Mouse (Mus musculus) layer of hippocampus, adult 8-10 months (tissue): ENCODE measurements around the gene Surf1. TPM values are rescaled to one million over a fixed set of nuclear protein-coding genes. Genes with fewer than 3 reads are reported as not detected.

Experiments
- DNase-seq, 2 experiments: peaks; one replicate each; pipeline ENCODE4 v3.0.0; 2022; ENCODE audit warnings: low spot score in 2 of 2
- total RNA-seq, 4 experiments: library from RNA; stranded (reverse); gene quantifications; 2 replicates each; pipeline ENCODE4 v1.2.4; 2022

Surf1 gene
- total RNA-seq = 100 to 1,000 TPM; 102 to 124 (median 112) TPM

DNA sequence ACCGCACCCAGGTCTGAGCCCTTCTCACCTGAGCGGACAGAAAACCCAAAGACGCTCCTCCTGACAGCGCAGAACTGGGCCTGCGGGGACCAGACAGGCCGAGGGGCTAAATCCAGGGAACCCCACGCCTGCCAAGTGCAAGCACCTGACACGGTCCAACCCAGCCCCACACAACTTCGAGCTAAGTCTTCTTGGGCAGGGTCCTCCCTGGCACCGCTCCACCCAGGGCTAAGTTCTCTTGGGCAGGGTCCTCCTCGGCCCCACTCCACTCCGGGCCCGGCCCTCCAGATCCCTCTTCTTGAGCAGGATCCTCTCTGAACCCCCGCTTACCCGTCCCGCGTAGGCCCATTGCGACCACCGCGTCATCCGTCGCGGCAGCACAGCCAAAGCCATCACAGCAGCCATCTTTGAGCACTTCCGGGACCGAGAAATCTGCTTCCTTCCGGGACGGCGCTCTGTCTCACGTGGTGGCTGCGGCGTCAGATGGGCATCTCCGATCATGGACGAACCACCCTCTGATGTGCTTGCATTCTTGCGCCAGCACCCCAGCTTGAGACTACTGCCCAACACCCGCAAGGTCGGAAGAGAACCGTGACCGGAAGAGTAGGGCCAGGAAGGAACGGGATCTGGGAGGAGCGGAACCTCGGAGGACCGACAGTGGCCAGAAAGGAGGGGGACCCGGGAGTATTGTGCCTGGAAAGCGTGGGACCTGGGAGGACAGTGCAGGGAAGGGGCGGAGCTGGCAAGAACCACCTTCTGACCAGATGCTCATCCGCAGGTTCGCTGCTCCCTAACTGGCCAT, at the start of gene Surf1, which contains the start of gene Surf2:
TSS of gene Surf1 (minus strand) at position 604 of the 802 bp plus-strand sequence.
TSS of gene Surf2 (plus strand) at position 441 of the 802 bp plus-strand sequence.
- peak; percentile 86 to 87 for DNase-seq

DNA sequence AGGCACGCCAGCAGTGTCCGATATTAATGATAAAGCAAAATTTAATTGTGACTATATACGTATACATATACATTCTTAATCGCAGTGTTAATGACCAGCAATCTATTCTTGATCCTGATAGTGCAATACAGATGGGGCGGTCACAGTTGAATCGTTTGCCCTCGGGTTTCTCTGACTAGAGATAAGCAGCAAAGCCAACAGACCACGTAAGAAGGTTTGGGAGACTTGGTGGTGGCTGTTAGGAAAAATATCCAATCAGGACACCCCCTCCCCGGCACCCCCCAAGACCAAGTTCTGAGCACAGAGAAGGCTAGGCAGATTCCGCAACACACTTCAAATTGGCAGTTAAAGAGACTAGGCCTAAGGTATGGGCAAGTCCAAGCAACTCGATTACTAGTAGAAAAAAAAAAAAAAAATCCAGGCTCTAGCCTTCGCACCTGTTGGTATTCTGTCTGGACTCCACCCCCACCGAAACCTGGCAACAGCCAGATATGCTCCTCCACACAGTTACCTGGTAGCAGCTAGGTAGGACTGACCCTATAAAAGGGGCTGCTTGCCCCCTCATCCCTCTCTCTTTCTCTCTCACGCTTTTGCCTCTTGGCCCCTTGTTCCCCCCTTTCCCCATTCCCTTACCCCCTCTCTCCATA, 48.5 kb upstream of the Surf1 start:
- no peak for DNase-seq

DNA sequence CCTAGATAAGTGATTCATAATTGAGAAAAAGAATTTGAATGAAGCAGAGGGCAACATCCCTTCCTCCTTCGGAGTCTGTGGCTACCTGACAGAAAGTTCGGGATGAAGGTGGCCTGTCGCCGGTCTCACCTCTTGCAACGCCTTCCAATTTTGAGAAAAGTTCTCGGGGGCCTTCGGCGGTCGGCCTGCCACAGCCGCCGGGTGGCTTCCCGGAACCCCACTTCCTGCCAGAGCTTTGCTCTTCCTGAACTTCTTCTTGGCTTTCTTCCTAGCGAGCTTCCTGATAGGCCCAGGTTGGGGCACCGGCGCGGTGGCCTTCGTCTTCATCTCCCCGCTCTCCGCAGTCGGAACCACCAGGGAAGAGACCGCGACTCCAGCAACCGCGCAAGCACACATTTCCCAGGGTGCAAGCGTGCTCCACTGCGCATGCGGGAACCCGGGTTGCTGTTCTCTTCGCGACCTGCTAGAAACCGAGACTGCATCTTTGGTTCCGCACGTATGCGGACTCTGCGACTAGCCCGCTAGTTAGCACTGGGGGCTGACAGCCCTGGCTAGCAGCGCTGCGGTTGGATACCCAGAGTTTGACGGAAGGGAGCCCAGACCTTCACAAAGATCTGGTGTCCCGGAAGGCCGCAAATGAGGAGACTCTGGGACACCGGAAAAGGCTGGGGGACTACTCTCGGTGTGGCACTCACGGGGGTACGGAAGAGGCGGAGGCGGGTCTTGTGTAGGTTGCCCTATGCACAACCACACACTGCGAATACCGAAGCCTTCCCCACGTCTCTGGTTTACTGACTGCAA, 47.8 kb upstream of the Surf1 start, which contains the start of gene Rexo4:
TSS of gene Rexo4 (minus strand) at position 464 of the 801 bp plus-strand sequence.
- DNase-seq = peak; percentile 94 to 96

DNA sequence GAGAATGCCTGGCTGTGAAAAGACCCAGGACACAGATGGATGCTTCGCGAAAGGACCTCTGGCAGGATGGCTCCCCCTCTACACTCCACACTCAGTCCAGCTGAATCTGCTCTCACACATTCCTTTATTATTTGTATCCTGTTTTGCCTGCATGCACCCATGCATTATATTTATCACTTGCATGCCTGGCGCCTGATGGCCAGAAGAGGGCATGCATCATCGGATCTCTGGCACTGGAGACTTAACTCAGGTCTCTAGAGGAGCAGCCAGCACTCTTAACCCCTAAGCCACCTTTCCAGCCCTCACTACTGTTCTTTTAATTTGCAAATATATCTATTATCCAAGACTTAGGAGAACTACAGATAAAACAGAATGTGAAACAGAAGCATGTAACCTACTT, 44.4 kb upstream of the Surf1 start:
- no peak for DNase-seq

DNA sequence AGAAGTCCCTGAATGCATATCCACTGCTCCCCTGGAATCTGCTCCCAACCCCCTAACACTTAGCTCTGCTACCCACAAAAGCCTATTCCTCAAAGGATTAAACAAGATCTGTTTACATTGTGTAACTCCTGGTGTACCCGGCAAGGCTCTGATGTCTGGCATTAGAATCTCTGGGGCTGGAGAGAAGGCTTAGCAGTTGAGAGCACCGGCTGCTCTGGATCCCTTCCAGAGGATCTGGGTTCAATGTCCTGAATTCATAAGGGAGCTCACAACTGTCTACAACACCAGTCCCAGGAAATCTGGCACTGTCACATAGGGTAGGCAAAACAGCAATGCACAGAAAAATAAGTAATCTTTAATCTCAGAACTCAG, 41.1 kb upstream of the Surf1 start:
- no peak for DNase-seq

DNA sequence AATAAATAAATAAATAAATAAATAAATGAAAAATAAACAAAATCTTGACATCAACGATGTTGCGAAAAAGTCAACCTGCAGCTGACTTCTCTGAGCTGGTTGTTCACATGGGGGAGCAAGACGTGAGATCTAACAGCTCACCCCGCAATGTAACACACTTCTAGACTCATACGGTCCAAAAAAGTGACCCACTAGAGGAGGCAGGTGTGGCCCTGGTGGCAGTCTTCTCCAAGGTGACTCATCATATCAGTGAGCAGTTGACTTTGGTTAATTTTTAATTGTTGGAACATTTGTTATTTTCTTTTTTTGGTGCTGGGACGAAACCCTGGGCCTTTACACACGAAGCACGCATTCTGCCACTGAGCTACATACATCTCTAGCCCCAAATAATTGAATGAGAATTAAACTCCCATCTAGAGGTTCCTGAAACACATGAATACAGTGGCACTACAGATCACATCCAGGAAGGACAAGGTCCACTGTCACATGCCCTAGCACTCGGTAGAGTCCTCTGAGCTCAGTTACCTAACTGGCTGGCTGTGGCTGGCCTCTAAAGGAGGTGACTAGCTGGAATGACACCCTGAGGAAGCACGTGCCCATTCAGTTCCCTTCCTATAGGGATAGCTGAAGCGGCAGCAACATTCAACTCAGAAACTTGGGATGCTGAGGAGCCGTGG, 40.6 kb upstream of the Surf1 start:
- no peak for DNase-seq

DNA sequence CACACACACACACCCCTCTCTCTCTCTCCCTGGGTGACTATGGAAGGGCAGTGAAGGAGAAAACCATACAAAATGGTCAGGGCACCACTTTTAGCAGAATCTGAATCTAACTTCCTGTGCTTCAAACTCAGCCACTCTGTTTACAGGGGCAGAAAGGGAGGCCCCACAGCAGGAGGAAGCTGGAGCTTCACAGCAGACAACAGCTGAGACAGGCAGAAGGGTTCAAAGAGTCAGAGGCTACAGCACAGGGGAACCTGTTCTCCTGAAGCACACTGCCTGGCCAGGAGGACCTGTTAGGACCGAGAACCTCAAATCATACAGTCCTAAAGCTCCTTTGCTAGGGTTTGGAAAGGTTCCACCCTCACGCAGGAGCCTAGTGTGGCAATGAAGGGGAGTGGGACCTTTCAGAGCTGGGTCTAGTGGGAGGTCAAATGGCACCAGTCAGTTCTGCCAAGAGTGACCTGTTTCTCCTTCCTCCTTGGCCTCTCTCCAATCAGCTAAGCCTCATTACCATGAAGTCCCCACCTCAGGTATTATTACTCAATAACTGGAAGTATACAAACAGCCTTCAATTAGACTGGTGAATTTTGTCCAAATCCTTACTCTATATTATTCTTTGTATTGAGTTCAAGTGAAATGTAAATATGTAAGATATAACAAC, 38.5 kb upstream of the Surf1 start:
- DNase-seq = no peak

DNA sequence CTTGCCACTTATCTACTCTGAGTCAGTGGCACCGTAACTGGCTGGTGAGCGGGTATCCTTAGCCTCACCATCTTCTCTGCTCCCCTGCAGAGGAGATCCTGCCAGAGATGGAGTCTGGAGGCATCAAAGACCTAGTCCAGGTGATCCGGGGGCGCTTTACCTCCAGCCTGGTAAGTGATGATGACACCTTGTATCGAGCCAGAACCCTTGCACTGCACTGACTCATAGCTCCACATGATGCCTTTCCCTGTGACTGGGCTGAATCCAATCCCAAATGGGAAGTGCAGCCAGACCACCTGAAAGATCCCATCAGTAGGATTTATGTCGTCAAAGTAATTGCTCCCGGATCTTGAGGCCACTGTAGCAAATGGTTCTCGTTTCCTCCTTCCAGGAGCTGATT, 36.5 kb upstream of the Surf1 start:
- DNase-seq = no peak

DNA sequence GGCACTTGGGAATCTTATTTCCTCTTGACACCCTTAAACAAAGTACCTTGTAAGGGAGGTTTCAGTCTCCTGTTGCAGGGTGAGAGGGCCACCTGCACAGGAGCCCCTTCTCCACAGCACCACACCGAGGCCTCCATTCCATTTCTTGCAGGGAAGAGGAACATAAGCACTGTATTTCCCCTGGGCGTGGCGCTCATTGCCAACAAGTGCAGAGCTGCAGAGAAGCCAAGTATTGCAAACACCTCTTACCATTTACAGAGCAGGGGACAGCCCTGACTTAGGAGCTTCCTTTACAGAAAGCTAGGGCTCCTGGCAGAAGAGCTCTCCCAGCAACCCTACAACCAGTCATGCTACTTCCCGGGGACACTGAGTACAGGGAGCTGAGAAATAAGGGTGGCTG, 35.9 kb upstream of the Surf1 start:
- DNase-seq = no peak

DNA sequence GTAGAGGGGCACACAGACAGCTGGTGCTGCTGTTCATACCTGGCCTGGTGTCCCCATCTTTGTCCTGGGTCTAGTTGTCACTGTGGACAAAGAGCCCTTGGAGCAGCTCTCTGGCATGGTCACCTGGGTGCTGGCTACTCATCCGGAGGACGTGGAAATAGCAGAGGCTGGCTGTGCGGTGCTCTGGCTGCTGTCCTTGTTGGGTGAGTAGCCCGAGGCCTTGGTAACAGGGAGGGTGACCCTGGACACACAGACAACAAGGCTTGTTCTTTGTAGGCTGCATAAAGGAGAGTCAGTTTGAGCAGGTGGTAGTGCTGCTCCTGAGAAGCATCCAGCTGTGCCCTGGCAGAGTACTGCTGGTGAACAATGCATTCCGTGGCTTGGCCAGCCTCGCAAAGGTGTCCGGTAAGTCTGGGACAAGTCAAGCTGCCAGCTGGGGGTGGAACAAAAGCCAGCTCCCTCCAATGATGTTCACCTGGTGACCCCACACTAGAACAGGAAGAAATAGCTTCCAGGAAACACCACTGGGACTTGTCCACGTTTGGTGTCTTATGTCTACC, 35.1 kb upstream of the Surf1 start:
- no peak for DNase-seq

DNA sequence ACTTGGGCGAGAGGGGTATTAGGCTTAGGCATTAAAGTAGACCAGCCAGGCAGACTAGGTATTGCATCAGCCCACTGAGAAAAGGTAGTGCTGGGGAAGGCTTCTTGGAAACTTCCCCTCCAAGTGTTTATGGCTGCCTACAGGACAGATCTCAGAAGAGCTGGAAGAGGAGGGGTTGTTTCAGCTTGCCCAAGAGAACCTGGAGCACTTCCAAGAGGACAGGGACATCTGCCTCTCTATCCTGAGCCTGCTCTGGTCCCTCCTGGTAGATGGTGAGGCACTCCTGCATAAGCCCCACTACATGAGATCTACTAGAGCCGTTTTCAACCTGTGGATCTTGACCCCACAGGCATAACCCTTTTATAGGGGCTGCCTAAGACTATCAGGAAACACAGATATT, 34.1 kb upstream of the Surf1 start:
- no peak for DNase-seq

DNA sequence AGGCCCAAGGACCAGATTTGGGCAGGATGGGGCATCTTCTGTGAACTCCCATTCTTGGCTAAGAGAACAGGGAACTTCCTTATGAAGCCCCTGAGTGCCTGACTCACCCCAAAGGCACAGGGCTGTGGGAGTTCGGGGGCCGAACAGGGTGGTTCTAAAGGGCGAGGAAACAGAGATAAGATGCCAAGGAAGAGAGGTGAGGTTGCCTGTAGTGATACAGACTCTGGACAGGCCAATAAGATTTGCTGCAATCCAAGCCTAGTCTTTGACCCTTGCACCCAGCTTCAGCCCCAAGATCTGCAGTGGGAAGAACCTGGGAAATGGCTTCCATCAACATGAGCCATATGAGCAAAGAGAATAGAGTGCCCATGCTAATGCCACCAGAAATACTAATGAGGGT, 26.9 kb upstream of the Surf1 start:
- no peak for DNase-seq

DNA sequence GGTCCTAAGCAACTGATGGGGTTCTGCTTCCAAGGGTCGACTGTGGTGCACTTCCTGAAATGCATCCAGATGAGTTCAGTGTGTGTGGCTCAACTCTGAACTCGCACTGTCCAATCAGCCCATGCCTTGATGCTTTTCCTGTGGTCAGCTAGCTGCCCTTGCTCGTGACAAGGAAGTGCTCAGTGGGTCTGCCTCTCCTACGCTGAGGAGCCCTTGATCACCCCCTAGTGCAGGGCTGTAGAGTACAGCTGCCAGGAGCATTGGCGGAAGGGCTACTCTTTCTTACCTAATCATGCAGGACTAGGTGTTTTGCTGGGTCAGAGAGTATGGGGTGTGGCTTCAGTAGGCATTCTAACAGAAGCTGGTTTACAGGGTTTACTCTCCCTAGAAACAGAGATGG, 25.2 kb upstream of the Surf1 start:
- no peak for DNase-seq

DNA sequence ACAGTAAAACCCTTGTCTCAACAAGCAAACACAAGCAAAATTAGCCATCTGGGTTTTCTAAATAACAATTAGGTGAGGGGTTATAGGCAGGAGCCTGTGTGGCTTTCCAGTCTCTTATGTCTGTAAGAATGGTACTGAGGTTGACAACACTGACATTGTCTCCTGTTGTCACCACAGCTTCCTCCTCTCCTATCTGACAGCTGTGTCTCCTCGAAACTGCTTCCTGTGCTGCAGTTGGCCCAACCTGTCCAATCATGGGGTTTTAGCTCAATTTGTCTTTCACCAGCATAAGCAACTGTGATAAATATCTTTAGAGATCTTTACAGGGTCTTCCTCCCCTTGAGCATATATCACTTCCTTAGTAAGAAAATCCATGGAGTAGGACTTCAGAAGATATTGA, 20.1 kb upstream of the Surf1 start:
- no peak for DNase-seq

DNA sequence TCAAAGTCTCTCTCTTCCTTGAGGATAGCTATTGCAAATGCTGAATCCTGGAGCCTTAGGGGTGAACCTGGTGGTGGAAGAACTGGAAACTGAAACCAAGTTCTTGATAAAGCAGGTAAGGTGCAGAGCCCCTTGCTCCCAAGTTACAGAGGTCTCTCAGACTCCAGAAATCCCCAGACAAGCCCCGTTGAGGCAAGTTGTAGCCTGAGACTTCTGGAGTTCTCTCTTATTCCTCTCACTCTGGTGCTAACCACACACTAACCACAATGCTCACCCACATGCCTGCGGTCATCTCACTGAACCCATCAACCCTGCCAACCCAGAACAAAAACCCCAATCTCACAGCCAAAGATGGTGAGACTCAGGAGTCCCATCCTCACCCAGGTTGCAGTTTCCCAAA, 19.0 kb upstream of the Surf1 start:
- no peak for DNase-seq

DNA sequence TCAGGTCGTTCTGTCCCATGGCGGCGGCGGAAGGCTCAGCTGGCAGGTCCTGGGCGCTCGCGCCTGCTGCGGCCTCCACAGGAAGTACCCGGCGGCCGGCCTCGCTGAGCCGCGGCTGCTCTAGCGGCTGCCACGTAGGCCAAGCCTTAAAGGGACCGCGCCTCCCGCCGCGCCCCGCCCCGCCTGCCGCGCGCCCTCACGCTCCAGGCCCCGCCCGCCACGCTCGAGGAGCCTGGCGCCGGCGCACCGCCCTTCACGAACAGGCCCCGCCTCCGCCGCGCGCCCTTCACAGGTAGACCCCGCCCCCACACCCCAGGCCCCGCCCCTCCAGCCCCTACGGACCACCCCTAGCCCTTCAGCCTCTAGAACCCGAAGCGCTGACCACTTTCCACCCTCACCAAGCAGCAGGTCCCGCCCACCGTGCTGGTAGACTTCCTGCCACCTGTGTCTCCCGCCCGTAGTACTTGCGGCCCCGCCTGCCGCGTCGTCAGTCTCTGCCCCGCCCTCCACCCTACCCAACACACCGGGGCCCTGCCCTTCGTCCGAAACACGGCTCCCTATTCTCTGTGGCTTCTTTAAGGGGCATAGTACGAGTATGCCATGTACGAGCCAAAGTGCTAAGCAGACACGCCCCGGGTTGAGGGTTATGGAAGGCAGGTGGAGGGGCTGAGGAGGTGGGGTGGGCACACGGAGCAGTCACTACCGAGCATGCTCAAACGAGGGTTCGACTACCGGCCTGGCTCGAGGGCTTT, 17.1 kb upstream of the Surf1 start, which contains the start of the genes Surf4 and Stkld1:
TSS of gene Surf4 (minus strand) at position 625 of the 752 bp plus-strand sequence.
TSS of gene Stkld1 (plus strand) at position 744 of the 752 bp plus-strand sequence.
- DNase-seq = peak; percentile 82 to 89

DNA sequence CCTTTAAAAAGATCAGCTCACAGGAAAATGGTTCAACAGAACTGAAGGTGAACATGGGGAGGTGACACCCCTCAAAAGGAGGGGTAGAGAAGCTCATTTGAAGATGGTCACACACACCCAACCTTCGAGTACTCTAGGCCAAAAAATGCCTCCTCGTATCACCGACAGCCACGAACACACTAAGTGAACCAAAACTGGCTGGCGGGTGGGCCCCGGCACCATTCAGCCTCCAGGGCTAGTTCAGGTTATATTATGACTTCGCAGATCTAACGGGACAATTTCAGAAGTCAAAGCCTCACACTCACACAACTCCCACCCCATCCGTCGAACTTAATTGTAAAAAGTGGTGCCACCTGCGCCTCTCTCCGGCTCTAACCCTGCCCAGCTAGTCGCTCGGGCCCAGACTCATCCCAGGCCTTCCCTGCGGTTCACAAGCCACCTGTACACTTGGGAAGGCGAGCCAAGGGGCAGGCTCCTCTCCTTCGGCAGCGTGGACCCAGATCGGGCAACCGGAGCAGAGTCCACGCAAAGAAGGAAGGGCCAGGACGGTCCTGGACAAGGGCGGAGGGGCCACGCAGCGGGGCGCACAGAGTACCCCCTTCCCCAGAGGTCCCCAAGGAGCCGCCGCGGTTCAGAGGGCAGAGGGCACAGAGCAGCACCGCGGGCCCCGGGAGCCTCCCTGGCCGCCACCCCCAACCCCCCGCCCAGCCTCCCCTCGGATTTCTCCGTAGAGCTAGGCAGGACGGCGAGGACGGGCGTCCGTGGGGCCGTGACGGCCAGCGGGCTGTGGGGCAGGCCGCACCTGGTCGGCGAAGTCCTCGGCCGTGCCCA, 16.4 kb upstream of the Surf1 start:
- no peak for DNase-seq

DNA sequence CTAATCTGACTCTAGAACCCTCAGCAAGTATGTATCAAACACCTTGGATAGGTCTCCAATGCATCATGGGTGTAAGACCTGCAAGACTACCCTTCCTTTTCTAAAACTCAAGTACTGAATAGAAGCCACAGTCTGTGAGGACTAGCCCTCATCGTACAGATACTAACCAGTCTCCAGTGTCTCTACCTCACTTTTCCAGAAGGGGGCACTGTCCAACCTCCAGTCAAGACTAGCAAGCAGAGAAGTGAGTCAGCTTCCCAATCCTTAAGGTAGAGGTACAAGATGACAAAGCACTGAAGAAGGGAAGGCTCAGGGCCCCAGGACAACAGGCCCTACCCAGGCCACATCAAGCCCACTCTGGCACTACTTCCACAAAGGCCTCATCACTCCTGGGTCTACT, 14.1 kb upstream of the Surf1 start:
- peak; percentile 57 to 69 for DNase-seq
